Mouse (Mus musculus): ENCODE measurements around the gene Smg1. TPM values are rescaled to one million over a fixed set of nuclear protein-coding genes. Genes with fewer than 3 reads are reported as not detected.

Smg1 gene
- polyA plus RNA-seq, 1 experiment from 2014 or later: 16.5 TPM

Other genes with a start within 250 kb of the Smg1 start
- gene Rps15a, start 127.5 kb downstream of the Smg1 start, polyA plus RNA-seq (2015; fragmentation: Nextera tagmentation; extraction: Ambion mirVana): 372 and 428 TPM in 2 replicates
- 486 and 548 TPM in 2 replicates for gene Arl6ip1, start 114.0 kb downstream of the Smg1 start, polyA plus RNA-seq (2015; fragmentation: Nextera tagmentation; extraction: Ambion mirVana)
- 21.3 and 21.9 TPM in 2 replicates for gene Syt17, start 204.6 kb upstream of the Smg1 start, polyA plus RNA-seq (2015; fragmentation: Nextera tagmentation; extraction: Ambion mirVana)
- gene Itpripl2, start 248.3 kb upstream of the Smg1 start, polyA plus RNA-seq (2015; fragmentation: Nextera tagmentation; extraction: Ambion mirVana): 0.87 and 1.0 TPM in 2 replicates